Mouse (Mus musculus): ENCODE measurements around the gene Aqr. TPM values are rescaled to one million over a fixed set of nuclear protein-coding genes. Genes with fewer than 3 reads are reported as not detected.
A peak's percentile ranks its signal among the peaks of the same experiment; 100 is the strongest.

The Aqr gene
- polyA plus RNA-seq, 1 experiment from 2014 or later = 33.5 TPM

DNA sequence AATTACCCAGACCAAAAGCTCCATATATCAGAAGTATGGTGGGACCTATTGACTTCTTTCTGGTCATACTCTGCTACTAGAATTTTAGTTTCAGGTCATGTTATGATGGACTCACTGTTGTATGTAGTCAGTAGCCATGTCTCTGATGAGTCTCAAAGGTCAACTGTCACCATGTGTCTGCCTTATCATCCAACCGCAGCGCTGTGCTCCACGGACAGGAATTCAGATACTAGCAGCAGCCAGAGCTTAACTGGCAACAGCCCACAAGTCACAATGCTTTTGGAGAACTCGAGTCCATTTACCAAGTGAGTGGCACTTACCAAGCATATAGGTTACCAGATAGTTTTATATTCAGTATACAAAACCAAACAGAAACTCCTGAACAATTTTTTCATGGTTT lies 89.2 kb downstream of the Aqr start:
- ATAC-seq (ENCODE audit: low FRiP score) = no peak
- 94% methylated on average over 4 of the region's 4 CpGs for WGBS

DNA sequence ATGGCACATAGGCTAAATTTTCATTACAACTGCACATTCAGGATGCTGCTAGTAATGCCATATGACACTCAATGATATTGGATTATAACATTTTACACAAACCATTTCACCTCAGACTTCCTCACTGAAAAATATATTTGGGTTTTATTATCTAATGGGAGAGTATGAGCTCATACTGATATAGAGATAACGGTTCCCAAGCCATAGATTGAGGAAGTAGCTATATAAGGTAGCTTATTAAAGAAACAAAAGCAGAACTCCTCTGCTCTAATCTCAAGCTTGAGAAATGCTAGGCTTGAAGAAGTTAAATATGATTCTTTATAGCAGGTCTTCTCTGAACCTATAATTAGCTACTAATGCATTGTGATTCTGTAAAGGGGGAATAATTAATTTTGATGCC lies 90.3 kb downstream of the Aqr start:
- ATAC-seq (ENCODE audit: low FRiP score) = no peak

More for the DNA sequence above, 89.2 kb downstream of the Aqr start:
- Histone ChIP-seq H3K27me3 (replicated peaks) (no peaks in the 10 kb centered on the region), H3K9ac (replicated peaks) (no peak overlapping the region), H3K4me2 (no peak overlapping the region), H3K36me3 (peaks cover 34% of the 10 kb centered on the region), H3K27ac (replicated peaks) (no peak overlapping the region), H3K9me3 (replicated peaks) (no peaks in the 10 kb centered on the region), H3K4me1 (peaks cover 7% of the 10 kb centered on the region), H3K4me3 (replicated peaks) (no peak overlapping the region)

DNA sequence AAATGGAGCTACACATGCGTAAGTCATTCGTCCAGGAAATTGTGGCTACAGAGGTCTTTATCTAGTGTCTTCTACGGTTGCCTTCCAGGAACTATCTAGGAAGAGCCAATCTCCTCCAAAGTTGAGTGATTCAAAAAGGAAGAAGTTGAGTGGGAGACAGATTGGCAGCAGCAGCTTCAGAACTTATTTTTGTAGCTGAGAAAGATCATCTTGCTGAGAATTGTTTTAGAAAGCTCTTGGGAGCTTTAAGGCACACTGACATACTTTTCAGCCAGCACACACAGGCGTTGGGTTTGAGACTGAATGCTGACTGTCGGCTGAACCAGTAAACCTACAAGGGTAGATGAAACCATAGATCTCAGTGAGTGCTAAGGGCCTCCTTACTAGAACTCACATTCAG lies 91.5 kb downstream of the Aqr start:
- H3K4me1 ChIP-seq = peaks cover 7% of the 10 kb centered on the region
- H3K9ac ChIP-seq (replicated peaks) = no peak overlapping the region
- no peaks in the 10 kb centered on the region for H3K27me3 ChIP-seq (replicated peaks)
- no peak overlapping the region for H3K4me3 ChIP-seq (replicated peaks)
- peaks cover 14% of the 10 kb centered on the region for H3K36me3 ChIP-seq
- no peak for ATAC-seq (ENCODE audit: low FRiP score)
- no peak overlapping the region for H3K27ac ChIP-seq (replicated peaks)
- WGBS = 86% methylated on average over 5 of the region's 5 CpGs
- H3K4me2 ChIP-seq = no peak overlapping the region
- no peaks in the 10 kb centered on the region for H3K9me3 ChIP-seq (replicated peaks)

More for the DNA sequence above, 90.3 kb downstream of the Aqr start:
- no peaks in the 10 kb centered on the region for H3K27me3 ChIP-seq (replicated peaks)
- 71% methylated on average over 1 of the region's 1 CpGs for WGBS
- no peak overlapping the region for H3K4me3 ChIP-seq (replicated peaks)
- no peak overlapping the region for H3K4me2 ChIP-seq
- H3K9me3 ChIP-seq (replicated peaks) = no peaks in the 10 kb centered on the region
- H3K4me1 ChIP-seq = peaks cover 7% of the 10 kb centered on the region
- H3K9ac ChIP-seq (replicated peaks) = no peak overlapping the region
- H3K27ac ChIP-seq (replicated peaks) = no peak overlapping the region
- peaks cover 24% of the 10 kb centered on the region for H3K36me3 ChIP-seq

DNA sequence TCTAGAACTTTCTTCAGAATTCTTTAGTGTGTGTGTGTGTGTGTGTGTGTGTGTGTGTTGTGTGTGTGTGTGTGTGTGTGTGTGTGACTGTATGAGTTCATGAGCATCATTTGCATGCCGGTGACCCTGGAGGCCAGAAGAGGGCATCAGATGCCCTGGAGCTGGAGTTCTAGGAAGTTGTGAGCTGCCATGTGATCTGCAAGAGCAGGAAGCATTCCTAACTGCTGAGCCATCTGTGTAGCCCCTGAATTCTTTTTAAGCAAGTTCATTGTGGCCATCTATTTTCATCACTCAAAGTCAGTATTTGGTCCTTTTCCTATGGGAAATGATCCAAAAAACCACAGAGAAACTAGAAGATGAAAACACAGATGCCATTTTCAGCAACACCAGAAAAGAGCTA lies 92.1 kb downstream of the Aqr start:
- peaks cover 8% of the 10 kb centered on the region for H3K36me3 ChIP-seq
- no peak overlapping the region for H3K9ac ChIP-seq (replicated peaks)
- H3K9me3 ChIP-seq (replicated peaks) = no peaks in the 10 kb centered on the region
- H3K27me3 ChIP-seq (replicated peaks) = no peaks in the 10 kb centered on the region
- H3K27ac ChIP-seq (replicated peaks) = no peak overlapping the region
- no peak for ATAC-seq (ENCODE audit: low FRiP score)
- 100% methylated on average over 1 of the region's 1 CpGs for WGBS
- no peak overlapping the region for H3K4me3 ChIP-seq (replicated peaks)
- peaks cover 7% of the 10 kb centered on the region for H3K4me1 ChIP-seq
- H3K4me2 ChIP-seq = no peak overlapping the region

DNA sequence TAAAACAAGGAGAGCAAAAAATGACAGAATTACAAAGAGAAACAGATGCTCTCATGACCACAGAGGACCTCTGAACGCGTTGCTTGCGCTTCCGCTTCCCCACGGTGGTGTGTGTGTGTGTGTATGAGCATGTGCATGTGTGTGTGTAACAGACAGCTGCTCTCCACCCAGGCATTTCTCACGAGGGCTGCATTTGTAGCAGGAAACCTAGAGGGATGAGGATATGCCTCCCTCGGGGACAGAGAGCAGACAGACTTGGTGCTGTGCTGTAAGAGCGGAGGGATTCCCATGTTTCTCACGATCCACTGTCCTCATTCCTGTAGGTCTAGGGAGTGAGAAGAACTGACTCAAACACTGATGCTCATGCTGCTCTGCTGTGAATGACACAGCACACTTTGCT lies 93.2 kb downstream of the Aqr start:
- no peaks in the 10 kb centered on the region for H3K9me3 ChIP-seq (replicated peaks)
- no peaks in the 10 kb centered on the region for H3K27me3 ChIP-seq (replicated peaks)
- H3K36me3 ChIP-seq = no peaks in the 10 kb centered on the region
- H3K4me3 ChIP-seq (replicated peaks) = no peak overlapping the region
- no peak overlapping the region for H3K9ac ChIP-seq (replicated peaks)
- ATAC-seq (ENCODE audit: low FRiP score) = peak; percentile 60
- H3K27ac ChIP-seq (replicated peaks) = no peak overlapping the region
- H3K4me2 ChIP-seq = peak overlapping the region; percentile 28; the same call in 1 of the 2 replicates
- H3K4me1 ChIP-seq = peaks cover 7% of the 10 kb centered on the region
- WGBS = 53% methylated on average over 9 of the region's 9 CpGs

DNA sequence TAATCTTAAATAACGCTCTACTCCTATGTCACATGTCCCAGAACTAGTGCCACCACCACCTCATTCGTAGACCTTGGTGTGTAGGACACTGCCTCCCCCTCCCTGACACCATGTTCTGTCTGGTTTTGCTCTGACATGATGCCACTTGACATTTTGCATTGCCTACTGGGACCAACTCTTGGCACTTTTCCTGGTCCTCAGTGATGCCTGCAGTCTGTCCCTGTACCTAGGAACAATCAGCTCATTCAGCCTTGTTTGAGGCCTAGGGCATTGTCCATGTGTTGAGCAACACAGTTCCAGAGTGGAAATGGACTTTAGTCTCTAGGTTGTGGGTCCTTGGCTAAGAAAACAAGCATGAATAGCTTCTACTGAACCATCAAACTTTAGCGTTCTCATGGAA lies 97.0 kb downstream of the Aqr start:
- peaks cover 7% of the 10 kb centered on the region for H3K4me1 ChIP-seq
- no peaks in the 10 kb centered on the region for H3K27me3 ChIP-seq (replicated peaks)
- no peak overlapping the region for H3K4me3 ChIP-seq (replicated peaks)
- ATAC-seq (ENCODE audit: low FRiP score) = no peak
- no peaks in the 10 kb centered on the region for H3K36me3 ChIP-seq
- WGBS = 93% methylated on average over 3 of the region's 3 CpGs
- no peaks in the 10 kb centered on the region for H3K9me3 ChIP-seq (replicated peaks)
- H3K27ac ChIP-seq (replicated peaks) = no peak overlapping the region
- no peak overlapping the region for H3K4me2 ChIP-seq
- H3K9ac ChIP-seq (replicated peaks) = no peak overlapping the region

DNA sequence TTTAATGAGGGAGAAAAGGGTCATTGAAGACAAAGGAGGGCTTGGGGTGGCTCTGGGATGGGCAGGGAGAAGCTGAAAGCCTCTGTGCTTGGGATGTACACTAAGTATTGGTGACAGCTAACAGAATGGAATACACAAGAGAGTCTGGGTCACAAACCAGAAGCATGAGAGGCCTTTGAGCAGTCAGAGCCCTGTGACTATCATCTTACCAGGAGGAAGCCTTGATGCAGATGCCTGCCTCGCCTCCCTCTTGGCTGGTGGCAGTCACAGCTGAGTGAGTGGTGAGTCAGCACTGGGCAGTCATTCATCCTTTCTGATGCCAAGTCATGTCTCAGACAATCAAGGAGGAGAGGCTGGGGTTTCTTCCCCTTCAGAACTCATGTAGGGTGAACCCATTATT lies 99.6 kb downstream of the Aqr start:
- Histone ChIP-seq H3K4me1 (no peaks in the 10 kb centered on the region), H3K9ac (replicated peaks) (no peak overlapping the region), H3K36me3 (no peaks in the 10 kb centered on the region), H3K27ac (replicated peaks) (no peak overlapping the region), H3K4me3 (replicated peaks) (no peak overlapping the region), H3K9me3 (replicated peaks) (no peaks in the 10 kb centered on the region), H3K4me2 (no peak overlapping the region), H3K27me3 (replicated peaks) (no peaks in the 10 kb centered on the region)
- WGBS = 71% methylated on average over 1 of the region's 1 CpGs
- ATAC-seq (ENCODE audit: low FRiP score) = no peak

DNA sequence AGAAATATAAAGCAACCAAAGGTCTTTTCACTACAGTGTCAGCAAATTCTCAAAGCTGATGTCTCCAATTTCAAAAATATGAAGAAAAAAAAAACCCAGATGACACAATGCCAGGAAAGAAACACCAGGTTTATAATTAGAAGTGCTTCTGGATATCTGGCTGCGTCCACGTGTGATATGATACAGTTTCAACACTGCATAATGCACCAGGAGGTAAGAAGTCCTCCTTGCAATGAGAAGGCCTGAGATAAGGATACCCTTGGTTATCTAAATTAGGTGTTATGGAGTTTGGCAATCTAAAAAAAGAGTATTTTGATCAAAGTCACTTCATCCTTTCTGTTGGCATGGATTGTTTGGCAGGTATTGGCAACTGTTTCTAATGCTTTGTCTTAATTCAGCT lies 114.9 kb downstream of the Aqr start:
- H3K9ac ChIP-seq (replicated peaks) = no peak overlapping the region
- H3K27me3 ChIP-seq (replicated peaks) = no peaks in the 10 kb centered on the region
- H3K4me3 ChIP-seq (replicated peaks) = no peak overlapping the region
- no peaks in the 10 kb centered on the region for H3K9me3 ChIP-seq (replicated peaks)
- no peaks in the 10 kb centered on the region for H3K4me1 ChIP-seq
- H3K4me2 ChIP-seq = no peak overlapping the region
- H3K27ac ChIP-seq (replicated peaks) = no peak overlapping the region
- H3K36me3 ChIP-seq = no peaks in the 10 kb centered on the region
- ATAC-seq (ENCODE audit: low FRiP score) = no peak
- WGBS = 98% methylated on average over 2 of the region's 2 CpGs

DNA sequence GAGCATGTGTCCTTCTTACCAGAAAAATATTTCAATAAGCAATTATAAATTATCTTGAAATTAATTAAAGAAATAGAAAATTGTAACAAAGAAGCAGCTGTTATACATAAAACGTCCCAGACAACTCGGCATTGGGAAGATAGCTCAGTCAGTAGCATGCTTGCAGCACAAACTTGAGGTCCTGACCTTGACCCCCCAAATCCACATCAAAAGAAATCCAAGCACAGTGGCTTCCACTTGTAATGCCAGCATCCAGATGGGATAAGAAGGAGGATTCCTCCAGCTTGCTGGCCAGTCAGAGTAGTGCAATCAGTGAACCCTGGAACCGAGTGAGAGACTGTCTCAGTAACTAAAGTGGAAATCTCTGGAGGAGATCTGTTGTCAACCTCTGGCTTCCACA lies 120.6 kb downstream of the Aqr start:
- H3K27me3 ChIP-seq (replicated peaks) = no peaks in the 10 kb centered on the region
- 87% methylated on average over 3 of the region's 3 CpGs for WGBS
- no peaks in the 10 kb centered on the region for H3K9me3 ChIP-seq (replicated peaks)
- no peaks in the 10 kb centered on the region for H3K4me1 ChIP-seq
- H3K36me3 ChIP-seq = no peaks in the 10 kb centered on the region
- no peak overlapping the region for H3K4me3 ChIP-seq (replicated peaks)
- no peak overlapping the region for H3K9ac ChIP-seq (replicated peaks)
- no peak for ATAC-seq (ENCODE audit: low FRiP score)
- H3K27ac ChIP-seq (replicated peaks) = no peak overlapping the region
- H3K4me2 ChIP-seq = no peak overlapping the region

DNA sequence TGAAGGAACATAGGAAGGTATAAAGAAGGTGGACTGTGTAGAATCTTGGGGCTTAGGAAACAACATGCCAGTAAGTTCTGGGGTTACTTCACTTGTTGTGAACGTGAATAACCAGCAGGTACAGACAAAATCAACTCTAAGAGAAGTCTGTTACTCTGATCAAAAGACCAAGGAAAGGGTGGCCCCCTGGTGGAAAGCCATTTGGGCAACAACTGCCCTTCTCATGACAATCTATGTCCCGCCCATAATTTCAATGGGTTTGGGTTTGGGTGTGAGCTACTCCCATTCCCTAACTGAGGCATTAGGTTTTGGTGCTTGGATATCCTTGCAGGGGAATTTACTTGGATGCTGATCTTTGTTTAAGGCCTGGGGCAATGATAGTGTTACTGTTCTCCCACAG lies 122.8 kb downstream of the Aqr start:
- 76% methylated on average over 2 of the region's 2 CpGs for WGBS
- no peak overlapping the region for H3K9ac ChIP-seq (replicated peaks)
- H3K36me3 ChIP-seq = no peaks in the 10 kb centered on the region
- H3K4me1 ChIP-seq = no peaks in the 10 kb centered on the region
- H3K27me3 ChIP-seq (replicated peaks) = no peaks in the 10 kb centered on the region
- no peak overlapping the region for H3K27ac ChIP-seq (replicated peaks)
- H3K4me2 ChIP-seq = no peak overlapping the region
- no peak for ATAC-seq (ENCODE audit: low FRiP score)
- H3K9me3 ChIP-seq (replicated peaks) = no peaks in the 10 kb centered on the region
- H3K4me3 ChIP-seq (replicated peaks) = no peak overlapping the region

DNA sequence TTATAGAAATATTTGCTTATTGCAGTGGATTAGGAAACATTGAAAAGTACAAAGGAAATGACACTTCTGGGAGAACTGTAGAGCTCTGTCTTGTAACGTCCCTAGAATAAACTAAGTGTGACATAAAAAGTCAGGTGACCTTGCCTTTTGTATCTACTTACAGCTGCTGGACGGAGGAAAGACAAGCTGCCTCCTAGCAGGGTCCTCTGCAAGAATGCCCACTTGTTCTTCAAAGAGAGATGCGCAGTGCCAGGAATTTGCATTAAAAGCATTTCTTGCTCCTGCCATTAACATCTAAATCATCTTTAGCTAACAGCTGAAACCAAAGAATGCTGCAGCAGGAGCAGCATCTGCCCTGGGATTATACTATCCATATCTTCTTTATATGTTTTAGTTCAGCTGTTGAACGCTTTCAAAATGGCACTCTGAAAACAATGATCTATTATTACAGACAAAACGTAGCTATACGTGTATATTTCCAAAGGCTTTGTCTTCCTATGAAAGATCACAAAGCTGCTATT lies 126.7 kb downstream of the Aqr start:
- no peaks in the 10 kb centered on the region for H3K36me3 ChIP-seq
- no peak overlapping the region for H3K4me3 ChIP-seq (replicated peaks)
- no peaks in the 10 kb centered on the region for H3K9me3 ChIP-seq (replicated peaks)
- no peak for ATAC-seq (ENCODE audit: low FRiP score)
- no peak overlapping the region for H3K27ac ChIP-seq (replicated peaks)
- no peaks in the 10 kb centered on the region for H3K4me1 ChIP-seq
- WGBS = 31% methylated on average over 6 of the region's 6 CpGs
- no peak overlapping the region for H3K4me2 ChIP-seq
- no peak overlapping the region for H3K9ac ChIP-seq (replicated peaks)
- H3K27me3 ChIP-seq (replicated peaks) = no peaks in the 10 kb centered on the region

DNA sequence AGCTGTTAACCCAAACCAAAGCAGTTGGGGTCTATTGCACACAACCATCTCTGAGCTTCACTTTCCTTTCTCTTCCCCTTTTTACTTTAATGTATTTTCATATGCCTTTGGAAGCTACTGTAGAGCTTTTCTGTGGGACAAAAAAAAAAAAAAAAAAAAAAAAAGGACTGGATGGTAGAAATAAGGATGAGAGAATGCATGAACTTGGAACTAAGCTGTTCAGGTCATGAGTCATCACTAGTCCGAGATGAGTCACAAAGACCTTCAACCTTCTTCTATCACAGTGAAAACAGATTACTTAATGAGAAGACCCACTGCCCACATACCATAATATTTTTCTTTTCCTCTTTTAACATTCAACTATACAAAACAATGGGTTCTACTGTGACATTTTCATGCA lies 127.2 kb downstream of the Aqr start:
- Histone ChIP-seq H3K4me1 (no peaks in the 10 kb centered on the region), H3K9me3 (replicated peaks) (no peaks in the 10 kb centered on the region), H3K27me3 (replicated peaks) (no peaks in the 10 kb centered on the region), H3K4me2 (no peak overlapping the region), H3K9ac (replicated peaks) (no peak overlapping the region), H3K4me3 (replicated peaks) (no peak overlapping the region), H3K27ac (replicated peaks) (no peak overlapping the region), H3K36me3 (no peaks in the 10 kb centered on the region)
- 93% methylated on average over 1 of the region's 1 CpGs for WGBS
- no peak for ATAC-seq (ENCODE audit: low FRiP score)
